Mouse (Mus musculus): Measurements from ENCODE around the gene Sorbs1.

The Sorbs1 gene

DNA sequence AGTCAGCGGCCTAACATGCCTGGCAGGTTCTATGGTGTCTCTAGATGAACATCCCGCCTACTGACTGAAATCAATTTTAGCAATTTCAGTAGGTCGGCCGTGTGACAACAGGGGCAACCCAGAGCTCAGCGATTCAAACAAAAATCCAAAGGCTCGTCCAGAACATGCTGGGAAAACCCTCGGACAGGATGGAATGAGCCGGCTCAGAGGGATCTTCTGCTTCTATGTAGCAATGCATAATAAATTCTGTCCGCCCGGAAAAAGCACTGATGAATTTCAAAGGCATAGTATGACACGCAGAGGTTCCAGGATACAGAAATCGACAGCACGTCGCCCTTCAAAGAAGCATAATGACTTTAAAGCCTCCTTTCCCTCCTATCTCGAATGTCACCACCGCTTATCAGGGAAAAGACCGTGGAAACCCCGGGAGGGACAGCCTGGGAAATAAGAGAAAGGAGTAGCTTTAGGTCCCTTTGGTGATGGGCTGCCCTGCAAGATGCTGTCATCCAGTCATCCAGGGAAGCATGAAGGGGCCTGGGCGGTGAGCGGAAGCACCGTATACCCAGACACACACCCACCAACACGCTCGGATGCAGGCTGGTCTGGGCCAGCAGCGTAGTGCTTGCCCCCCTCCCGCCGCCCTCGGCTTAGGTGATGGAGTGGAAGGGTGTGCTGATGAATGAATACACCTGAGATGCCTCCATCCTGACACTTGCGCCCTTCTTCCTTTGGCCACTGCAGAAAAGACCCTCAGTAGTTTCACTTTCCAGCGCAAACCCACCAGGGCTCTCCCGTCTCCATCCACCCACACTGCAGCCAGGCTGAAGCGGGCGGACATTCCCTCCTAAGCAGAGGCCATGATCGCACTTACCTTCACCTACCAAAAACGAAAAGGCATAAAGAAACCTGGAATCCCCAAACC lies 818 bp downstream of the Sorbs1 start:
- DNase-seq (ENCODE audit: low spot score) = peak; percentile 36

DNA sequence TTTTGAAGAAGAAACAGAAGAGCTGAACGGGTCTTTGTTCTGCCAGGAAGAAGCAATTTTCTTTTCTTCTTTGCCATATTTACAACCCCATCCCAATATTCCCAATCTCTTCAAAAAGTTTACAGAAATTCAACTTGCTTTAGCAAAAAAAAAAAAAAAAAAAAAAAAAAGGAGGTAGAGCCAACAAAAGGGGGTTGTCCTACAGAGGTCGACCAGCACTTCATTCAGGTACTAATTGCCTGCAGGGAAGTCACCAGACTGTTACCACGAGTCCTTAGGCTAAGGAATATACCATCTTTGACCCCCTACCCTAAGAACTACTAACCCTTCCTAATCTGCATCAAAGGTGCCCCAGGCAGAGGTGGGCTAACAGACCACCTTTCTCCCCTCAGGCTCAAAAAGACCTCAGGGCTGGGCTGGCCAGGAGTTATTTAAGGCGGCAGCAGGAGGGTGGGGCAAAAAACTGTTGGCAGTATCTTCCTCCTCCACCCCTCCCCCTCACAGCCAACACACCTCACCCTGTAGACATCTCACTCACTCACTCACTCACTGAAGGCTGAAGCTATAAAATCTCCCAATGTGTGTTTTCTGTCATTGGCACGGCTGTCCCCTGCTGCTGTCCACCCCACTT lies 1.8 kb downstream of the Sorbs1 start:
- DNase-seq (ENCODE audit: low spot score) = no peak

DNA sequence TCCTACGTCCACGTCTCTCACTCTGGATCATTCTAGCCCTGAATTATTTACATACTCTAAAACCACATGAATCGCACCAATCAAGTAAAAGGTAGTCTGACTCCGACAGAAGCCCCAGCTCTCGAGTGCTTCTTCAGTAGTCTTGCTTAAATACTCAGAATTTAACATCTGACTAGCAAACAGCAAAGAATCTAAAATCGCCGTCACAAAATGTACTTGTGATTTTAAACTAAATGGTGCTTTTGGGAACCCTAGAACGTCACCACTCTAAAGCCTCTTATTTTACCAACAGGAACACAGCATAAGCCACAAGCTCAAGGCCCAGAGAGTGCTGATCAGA lies 2.5 kb downstream of the Sorbs1 start:
- DNase-seq (ENCODE audit: low spot score) = no peak

DNA sequence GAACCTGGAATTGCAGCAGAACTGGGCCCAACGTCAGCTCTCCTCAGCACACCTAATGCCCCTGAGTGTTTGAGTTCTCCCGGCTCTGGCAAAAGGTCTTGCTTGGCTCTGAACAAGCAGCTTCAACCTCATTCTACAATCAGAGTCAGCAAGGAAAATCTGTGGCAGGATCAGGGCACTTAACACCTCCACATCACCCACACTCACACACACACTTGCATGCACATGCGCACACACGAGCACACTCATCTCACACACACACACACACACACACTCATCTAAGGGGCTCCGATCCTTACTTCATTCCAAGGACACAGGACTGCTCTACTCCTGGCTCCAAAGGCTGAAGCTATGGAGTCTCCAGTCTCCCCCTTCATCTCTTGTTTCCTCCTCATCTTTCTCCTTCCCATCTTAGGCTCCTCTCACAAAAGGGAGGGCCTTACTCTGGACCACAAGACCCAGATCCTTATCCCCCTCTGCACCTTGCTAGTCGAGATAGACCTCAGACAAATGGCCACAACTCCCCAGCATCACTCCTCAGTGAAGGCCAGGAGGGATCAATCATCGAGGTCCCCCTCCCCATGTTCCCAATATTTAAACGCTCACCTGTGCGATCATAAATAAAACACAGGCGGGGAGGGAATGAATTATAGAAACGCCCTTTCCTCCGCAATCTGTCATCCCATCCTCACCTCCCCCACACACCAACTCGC lies 3.0 kb downstream of the Sorbs1 start:
- no peak for DNase-seq (ENCODE audit: low spot score)

DNA sequence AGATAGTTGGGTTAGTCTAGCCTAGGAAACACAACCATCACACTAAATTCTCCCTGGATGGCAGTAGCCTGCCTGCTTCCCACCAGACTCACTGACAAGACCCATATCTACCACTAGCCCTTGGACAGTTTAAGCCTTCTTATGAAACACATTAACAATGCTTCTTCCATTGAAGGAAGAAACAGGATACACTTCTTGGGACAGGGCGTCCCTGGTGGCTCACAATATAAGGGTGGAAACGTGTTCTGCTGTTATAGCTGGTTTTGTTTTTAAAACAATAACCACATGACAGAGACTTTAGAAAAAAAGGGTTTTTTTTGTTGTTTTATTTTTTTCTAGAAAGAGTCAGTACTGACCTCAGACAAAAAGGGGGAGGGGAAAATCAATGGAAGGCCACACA lies 4.3 kb downstream of the Sorbs1 start:
- DNase-seq (ENCODE audit: low spot score) = no peak

DNA sequence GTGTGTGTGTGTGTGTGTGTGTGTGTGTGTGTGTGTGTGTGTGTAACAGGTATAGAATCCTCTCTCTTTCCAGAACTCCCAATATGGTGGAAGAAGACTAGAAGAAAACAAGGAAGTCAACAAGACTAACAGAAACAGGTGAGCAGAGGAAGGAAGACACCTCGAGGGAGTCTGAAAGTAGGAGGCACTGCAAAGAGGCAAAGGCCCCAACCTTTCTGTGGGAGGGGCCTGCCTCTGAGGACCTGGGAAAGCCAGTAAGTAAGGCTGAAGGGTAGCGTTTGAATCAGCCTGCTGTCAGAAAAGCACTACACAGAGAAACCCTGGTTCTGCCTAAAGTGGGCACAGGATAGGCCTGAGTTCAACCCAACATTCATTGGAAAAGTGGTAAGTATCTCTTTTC lies 4.7 kb downstream of the Sorbs1 start:
- no peak for DNase-seq (ENCODE audit: low spot score)

DNA sequence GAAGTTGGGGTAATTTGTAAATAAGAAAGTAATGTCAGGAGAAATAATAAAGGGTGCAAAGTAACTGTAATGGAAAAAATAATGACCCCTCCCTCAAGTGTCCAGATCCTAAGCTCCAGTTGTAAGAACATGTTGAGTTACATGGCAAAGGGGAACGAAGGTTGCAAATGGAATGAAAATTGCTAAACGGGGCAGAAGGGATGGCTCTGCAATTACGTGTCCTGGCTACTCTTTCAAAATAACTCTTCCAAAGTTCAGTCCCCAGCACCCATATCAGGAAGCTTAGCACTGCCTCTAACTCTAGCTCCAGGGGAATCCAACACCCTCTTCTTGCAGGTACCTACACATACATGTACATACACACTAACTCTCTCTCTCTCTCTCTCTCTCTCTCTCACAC lies 6.6 kb downstream of the Sorbs1 start:
- DNase-seq (ENCODE audit: low spot score) = no peak

DNA sequence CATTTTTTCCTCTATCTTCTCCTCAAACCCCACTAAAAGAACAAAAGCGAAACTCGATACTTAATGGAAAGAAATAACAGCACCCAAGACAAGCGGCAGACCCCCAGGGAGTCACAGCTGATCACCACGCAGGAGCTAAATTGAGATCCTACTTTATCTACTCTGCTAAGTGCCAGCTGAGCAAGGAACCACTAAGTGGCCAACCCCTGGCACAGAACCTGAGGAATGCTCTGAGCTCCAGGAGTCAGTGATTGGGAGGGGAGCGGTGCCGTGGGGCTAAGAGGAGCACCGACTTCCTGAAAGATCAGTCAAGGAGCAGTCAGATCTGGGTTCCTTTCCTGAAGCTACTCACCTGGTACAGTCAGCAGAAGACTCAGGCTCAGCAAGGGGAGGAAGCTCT lies 9.2 kb downstream of the Sorbs1 start:
- DNase-seq (ENCODE audit: low spot score) = no peak

DNA sequence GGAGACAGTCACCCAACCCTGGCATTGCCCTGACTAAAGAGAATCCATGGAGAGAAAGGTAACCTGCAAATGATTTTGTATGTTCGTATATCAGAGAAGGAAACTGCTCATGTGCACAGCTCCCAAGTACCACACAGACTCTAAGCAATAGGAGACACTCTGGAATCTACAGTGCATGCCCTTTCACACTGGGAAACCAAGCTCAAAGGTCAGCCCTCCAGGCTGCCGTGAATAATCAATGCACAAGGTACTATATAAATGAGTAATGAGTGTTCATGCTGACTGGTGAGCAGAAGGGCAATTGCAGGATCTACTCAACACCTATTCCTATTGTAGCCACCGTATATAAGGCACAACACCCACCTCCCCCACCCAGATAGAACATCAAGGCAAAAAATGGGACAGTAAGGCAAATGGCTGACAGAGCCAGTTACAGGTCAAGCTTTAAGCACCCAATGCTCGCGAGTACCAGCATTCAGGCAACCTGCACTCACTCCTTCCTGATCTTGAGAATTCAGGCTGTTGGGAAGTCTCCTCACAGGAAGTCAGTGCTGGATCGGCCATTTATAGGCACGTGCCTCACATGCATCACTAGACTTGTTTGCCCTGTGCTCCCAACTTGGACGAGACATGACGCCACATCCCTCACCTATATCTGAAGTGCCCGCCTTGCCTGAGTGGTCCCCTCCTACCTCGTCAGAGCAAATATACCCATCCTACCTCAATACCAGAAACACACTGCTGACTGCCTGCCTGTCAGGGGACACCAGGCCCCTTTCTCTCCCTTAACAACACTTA lies 13.4 kb downstream of the Sorbs1 start:
- DNase-seq (ENCODE audit: low spot score) = no peak

DNA sequence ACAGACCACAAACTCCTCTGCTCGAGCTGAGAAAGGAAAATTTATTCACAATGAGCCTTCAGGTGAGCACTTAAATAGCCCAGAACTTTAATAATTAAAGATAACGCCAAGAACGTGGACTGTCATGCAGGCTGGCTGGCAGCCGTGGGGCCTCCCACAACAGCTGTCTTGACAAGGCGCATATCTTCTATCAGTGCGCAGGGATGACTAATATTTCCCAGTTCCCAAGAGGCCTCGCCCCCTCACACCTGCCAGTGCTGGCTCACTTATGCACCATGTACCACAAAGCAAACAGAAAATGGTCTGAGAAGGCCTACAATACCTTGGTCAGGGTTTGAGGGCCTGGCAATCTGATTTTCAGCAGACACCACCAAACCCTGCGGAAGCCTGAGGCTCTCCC lies 14.4 kb downstream of the Sorbs1 start:
- DNase-seq (ENCODE audit: low spot score) = no peak

DNA sequence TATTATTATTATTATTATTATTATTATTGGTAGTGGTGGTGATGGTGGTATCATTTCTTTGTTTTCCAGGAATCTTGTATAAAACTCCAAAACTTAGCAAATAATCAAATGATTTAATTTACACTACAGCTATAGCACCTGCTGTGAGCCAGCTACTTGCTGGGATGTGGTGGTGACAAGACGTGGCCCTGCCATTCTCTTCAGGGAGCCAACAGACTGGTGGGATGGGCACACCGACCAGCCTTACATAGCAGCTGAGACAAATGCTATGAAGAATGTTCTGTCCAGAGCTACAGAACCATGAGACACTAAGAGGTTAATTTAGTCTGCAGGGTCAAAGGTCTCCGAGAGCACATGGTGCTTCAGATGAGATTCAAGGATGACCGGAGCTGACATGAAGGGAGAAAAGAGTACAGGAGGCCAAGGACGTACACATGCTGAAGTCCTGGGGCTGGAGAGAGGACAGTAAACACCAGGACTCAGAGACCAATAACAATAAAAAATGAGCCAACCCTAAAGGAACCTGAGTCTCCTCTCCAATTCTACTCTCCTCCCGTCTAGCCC lies 15.3 kb downstream of the Sorbs1 start:
- no peak for DNase-seq (ENCODE audit: low spot score)

DNA sequence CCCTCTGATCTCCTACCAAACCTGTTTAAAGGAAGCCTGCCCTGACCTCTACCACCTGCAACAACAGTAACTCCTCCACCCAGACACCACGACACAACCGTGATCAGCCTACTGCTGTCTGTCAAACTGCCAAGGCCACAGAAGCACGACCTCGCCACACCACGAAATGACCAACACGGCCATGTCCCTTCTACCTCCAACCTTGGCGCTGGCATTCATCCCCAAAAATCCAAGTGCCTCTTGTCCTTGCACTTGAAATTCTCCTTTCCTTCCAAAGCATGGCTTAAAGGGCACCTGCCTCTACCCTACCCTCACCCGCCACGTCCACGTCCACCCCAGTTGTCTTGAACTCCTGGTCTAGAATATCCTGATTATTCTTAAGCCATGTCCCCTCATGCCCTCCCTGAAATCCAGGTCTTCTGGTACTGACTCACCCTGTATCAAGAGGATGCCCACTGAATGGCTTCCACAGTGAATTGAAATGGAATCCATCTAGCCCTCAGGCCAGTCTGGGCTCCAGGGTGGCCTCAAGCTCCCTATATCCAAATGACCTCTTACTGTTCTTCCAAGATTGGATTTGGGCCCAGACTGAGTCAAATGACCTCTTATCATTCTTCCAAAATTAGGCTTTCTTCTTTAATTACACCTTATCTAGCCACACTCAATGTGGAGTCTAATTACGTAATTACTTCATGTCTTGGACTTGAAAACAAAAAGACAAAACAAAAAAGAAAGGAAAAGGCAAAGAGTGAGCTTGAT lies 16.9 kb downstream of the Sorbs1 start:
- DNase-seq (ENCODE audit: low spot score) = no peak

DNA sequence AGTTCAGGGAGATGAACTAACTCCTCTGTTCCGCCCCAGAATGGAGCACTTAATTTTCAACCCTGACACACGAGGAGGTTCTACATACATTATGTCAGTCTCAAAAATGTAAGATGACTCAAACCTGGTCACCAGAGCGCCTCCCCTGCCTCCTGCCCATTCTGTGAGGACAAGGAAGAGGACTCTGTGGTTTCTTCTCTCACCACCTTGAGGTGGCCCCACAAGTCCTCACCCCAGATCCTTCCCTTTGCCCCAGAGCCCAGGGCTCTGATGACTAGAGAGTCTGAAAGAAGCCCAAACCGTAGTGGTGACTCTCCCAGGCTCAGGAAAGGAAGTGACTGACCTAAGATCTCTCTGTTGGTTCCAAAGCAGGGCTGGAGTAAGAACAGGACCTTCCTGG lies 17.5 kb downstream of the Sorbs1 start:
- no peak for DNase-seq (ENCODE audit: low spot score)

DNA sequence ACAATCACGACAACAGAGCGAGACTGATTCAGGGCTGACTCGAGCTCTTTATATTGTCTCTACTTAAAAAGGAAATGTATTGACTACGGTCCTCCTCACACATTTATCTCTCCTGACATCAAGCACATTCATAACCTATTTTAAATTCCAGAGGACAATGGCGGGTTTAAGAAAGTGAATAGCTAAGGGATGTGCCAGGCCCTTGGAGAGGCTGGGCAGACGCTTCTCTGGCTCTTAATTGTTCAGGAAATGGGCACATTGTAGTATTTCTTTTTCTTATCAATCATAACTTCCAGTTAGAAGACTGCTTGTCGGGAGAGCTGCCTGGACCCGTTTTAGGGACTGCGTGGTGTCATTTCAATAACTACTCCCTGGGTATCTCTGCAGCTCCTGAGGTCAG lies 20.7 kb downstream of the Sorbs1 start:
- no peak for DNase-seq (ENCODE audit: low spot score)

DNA sequence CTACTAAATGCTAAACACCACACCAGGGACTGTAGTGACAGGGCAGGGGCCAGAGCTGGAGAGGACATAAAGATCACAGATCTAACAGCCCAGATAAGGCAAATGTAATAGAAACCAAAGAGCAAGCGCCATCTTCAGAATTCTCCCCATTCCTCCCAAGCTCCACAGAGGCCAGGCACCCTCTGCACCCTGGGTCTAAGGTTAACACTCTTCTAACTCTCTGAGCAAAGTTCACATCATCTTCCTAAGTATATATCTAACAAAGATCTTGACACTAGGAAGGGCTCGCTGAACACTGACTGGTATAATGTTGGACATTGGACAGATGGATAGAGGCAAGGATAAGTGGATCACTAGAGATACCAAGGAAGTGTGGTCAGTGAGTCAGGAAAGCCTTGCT lies 22.1 kb downstream of the Sorbs1 start:
- no peak for DNase-seq (ENCODE audit: low spot score)

DNA sequence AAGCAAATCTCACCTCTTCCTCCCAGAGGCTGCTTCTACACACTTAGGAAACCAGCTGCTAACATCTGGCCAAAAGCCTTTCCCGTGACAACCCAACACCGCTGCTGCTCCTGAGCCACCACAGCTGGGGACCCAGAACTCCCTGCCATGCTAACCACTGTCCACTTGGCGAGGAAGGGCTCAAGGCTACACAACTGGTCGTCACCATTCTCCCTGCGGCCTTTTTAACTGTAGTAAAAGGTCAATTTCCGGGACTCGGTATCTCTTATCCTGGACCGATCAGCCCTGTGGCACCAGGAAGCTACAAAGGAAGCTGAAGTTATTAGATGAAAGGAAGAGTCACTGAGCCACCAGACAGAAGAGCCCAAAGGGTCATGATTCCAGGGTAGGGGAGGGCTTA lies 22.8 kb downstream of the Sorbs1 start:
- no peak for DNase-seq (ENCODE audit: low spot score)

DNA sequence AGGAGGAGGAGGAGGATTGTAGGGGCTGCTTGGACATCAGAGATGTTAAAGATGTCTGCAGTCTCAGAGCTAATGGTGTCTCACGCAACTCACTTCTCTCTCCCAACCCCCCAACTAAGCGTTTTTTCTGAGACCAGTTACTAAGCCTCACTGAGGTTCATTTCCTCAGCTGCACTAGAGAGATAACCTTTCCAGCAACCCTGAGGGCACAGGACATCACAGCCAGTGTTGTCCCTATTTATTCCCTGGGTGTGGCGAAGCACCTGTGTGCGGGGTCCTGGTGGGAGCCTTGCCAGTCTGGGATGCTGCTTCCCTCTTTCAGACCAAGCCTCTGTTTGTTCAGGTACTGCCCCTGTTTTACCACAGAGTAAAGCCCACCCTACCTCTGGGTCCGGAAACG lies 23.9 kb downstream of the Sorbs1 start:
- DNase-seq (ENCODE audit: low spot score) = no peak

DNA sequence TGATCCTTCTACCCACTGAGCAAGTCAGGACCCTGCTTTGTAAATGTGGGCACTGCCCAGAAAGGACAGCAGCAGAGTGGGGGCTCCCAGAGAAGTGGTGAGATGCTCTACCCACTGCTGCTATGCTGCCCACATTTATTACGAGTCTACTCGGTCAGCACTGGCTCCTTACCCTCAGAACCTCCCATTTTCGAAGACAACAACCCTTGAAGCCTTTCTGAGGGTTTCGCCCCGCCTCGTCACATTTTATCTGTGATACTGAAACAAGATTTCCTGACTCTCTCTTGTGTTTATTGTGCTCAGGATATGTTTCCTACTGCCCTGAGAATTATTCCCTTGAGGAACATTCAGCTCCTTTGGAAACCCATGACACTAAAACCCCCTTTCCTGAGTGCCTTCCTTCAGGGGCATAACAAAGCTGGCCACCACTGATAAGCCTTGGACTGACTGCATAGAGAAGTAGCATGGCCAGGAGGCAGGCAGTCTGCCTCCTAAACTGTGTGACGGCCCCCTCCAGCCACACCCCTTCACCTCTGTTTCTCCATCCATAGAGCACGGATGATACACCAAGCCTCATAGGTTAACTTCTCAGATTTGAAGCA lies 24.6 kb downstream of the Sorbs1 start:
- DNase-seq (ENCODE audit: low spot score) = no peak

DNA sequence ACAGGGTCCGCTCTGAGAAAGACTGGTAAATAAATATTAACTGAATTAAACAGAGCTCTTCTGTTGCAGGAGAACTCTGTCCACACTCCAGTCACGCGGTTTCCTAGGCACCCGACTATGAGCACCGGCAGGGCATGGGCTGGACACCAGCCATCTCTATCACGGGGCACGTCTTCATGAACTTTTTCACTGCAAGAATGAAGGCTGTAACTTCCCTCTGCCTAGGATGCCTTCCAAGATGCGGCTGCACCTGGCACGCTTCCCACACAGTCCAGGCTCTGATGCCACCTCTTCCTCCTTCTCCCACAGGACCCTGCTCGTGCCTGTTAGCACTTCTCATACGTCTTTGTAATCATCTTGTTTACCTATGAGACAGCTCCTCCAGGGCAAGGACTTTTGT lies 26.0 kb downstream of the Sorbs1 start:
- peak; percentile 23 for DNase-seq (ENCODE audit: low spot score)

DNA sequence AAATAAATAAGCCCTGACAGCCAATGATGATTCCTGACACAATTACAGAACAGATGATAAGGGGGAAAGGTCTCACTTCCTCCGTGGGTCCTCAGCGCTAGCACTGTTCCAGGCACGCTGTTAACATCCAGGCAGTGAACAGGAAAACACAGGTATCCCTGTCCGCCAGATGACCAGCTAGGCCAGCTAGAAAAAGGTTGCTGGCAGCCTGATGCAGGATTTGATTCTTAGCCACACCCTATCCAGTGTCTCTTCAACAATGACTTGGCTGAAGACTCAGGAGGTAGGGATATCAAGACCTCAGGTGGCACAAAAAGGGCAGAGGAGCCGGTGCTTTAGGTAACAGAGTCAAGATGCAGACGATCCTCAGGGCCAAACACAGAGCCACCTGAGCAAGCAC lies 32.5 kb downstream of the Sorbs1 start:
- DNase-seq (ENCODE audit: low spot score) = no peak

DNA sequence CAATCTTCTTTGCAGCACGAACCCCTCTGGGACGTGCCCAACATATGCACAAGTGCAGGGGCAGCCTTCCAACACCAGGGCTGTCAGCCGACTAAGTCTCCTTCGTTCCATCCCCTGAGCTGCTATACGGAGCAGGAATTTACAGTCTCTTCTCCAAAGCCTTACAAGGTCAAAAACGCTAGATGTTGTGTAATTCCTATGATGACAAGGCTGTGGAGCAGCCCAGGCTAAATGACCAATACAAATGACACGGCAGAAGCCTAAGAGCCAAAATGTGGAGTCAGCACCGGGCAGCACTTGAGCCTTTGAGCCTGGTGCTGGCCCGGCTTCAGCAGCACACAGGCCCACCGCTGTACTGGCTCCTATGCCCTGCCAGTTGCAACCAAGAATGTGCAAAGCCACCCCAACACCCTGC lies 35.4 kb downstream of the Sorbs1 start:
- no peak for DNase-seq (ENCODE audit: low spot score)

Data from testis, postnatal 14 days (tissue).